Comparison of ENCODE assay signal across 8 mouse cellular contexts in genomic region chr2:166629941-166630674, GRCm38 (mm10).
A peak's percentile ranks its signal among the peaks of the same experiment; 100 is the strongest.
DNase-seq lines count a peak whose midpoint lies in the region; ATAC-seq lines count a peak whose summit lies in the region.

No protein-coding gene starts in this region.

- H3K4me3 ChIP-seq in intestine, embryonic 16.5 days (ENCODE audit: low read length): no peak overlapping the region
- no peak overlapping the region for H3K4me3 ChIP-seq in forebrain, embryonic 13.5 days

- no peaks in the 10 kb centered on the region for H3K27me3 ChIP-seq in intestine, embryonic 16.5 days (replicated peaks; ENCODE audit: control insufficient read depth, insufficient read depth, low read length)
- H3K27me3 ChIP-seq in forebrain, embryonic 13.5 days: no peaks in the 10 kb centered on the region

- no peaks in the 10 kb centered on the region for H3K36me3 ChIP-seq in intestine, embryonic 16.5 days (ENCODE audit: control insufficient read depth, insufficient read depth, low read length)
- H3K36me3 ChIP-seq in forebrain, embryonic 13.5 days (ENCODE audit: poor library complexity, severe bottlenecking): peaks cover 39% of the 10 kb centered on the region

- H3K4me1 ChIP-seq in intestine, embryonic 16.5 days (ENCODE audit: control insufficient read depth, insufficient read depth, low read length): no peaks in the 10 kb centered on the region
- H3K4me1 ChIP-seq in forebrain, embryonic 13.5 days: peaks cover 12% of the 10 kb centered on the region

- peak; percentile 26 for DNase-seq in kidney, adult 11 months
- DNase-seq in kidney, adult 18-20 months: no peak
- DNase-seq in T-cell, adult 2 months (ENCODE audit: low spot score): peak; percentile 82
- DNase-seq in urinary bladder, postnatal 14 days (ENCODE audit: low spot score): no peak

- H3K9me3 ChIP-seq in intestine, embryonic 16.5 days (ENCODE audit: control insufficient read depth, low read length): no peaks in the 10 kb centered on the region
- H3K9me3 ChIP-seq in forebrain, embryonic 13.5 days (replicated peaks): no peaks in the 10 kb centered on the region

- 80% methylated on average over 17 of the region's 17 CpGs for WGBS in intestine, embryonic 16.5 days
- 93% methylated on average over 17 of the region's 17 CpGs for WGBS in forebrain, embryonic 13.5 days

- H3K4me2 ChIP-seq in intestine, embryonic 16.5 days (ENCODE audit: low read depth, low read length): no peak overlapping the region
- no peak overlapping the region for H3K4me2 ChIP-seq in forebrain, embryonic 13.5 days

- ATAC-seq in hematopoietic stem cell, adult 5-6 weeks (replicated peaks in 1 of 2; ENCODE audit: insufficient read depth in 1 of 2, low FRiP score in 2 of 2, low TSS enrichment in 1 of 2, low read depth in 1 of 2, poor library complexity in 2 of 2, severe bottlenecking in 2 of 2): peak; percentile 90 to 96
- 0 out of 2 replicates have a peak, but pooled peaks have one; percentile 13 for ATAC-seq in monocyte, adult 5-6 weeks (replicated peaks; ENCODE audit: insufficient number of reproducible peaks, low FRiP score, low TSS enrichment, poor library complexity, severe bottlenecking)
- no peak for ATAC-seq in intestine, embryonic 16.5 days
- no peak for ATAC-seq in forebrain, embryonic 13.5 days

- H3K9ac ChIP-seq in intestine, embryonic 16.5 days (ENCODE audit: low read depth, low read length): no peak overlapping the region
- no peak overlapping the region for H3K9ac ChIP-seq in forebrain, embryonic 13.5 days

- H3K27ac ChIP-seq in intestine, embryonic 16.5 days (ENCODE audit: low read length): no peak overlapping the region
- H3K27ac ChIP-seq in forebrain, embryonic 13.5 days: no peak overlapping the region

Comparison
In these comparisons a context has a peak if more than half of its experiments do, and no peak if none do; other contexts are left out.
1. DNase-seq: peak in kidney, adult 11 months (single experiment) and T-cell, adult 2 months (single experiment); none in kidney, adult 18-20 months (single experiment) and urinary bladder, postnatal 14 days (single experiment).
2. ATAC-seq: peak in hematopoietic stem cell, adult 5-6 weeks (2 of 2) and monocyte, adult 5-6 weeks (single experiment); none in intestine, embryonic 16.5 days (single experiment) and forebrain, embryonic 13.5 days (single experiment).